Mouse (Mus musculus) bone marrow, adult 2 months (tissue): ENCODE results near the gene Emc1.

Source experiments
- CTCF ChIP-seq: fragments of 200-500 bp; IDR thresholded peaks from 2 replicates; pipeline ENCODE4 v1.5.1; 2011; ENCODE audit warnings: low read length, control low read depth; ENCODE audit not compliant: control insufficient read depth, insufficient read depth
- POLR2A ChIP-seq: fragments of 200-500 bp; IDR thresholded peaks from 2 replicates; pipeline ENCODE4 v1.6.1; 2011; ENCODE audit warnings: low read depth, mild to moderate bottlenecking, control low read depth, low read length, borderline replicate concordance; ENCODE audit not compliant: control insufficient read depth

GRCm38 (mm10) chr4:139386869-139387319, 34.5 kb downstream of the Emc1 start:
- TF ChIP-seq CTCF (no peak), POLR2A (no peak)
